ENCODE assay signal across 22 mouse cellular contexts in genomic region chr1:136165436-136165835, GRCm38 (mm10). TPM values are rescaled to one million over a fixed set of nuclear protein-coding genes. Genes with fewer than 3 reads are reported as not detected.
DNase-seq lines count a peak whose midpoint lies in the region; ATAC-seq and TF ChIP-seq lines count a peak whose summit lies in the region.
"Had no signal": no experiment of that assay in that cellular context is flagged by ENCODE, and none has a peak within 500 bp of the region (broad histone marks: within the 10 kb centered on the region; RNA-seq: fewer than 3 reads in every experiment).

No protein-coding gene starts in this region.

- H3K4me3 ChIP-seq in left cerebral cortex, adult 2 months: no peak overlapping the region
- H3K4me3 ChIP-seq in forebrain, embryonic 14.5 days (ENCODE audit: low read depth, low read length): no peak overlapping the region
- H3K4me3 ChIP-seq in midbrain, embryonic 13.5 days (replicated peaks): no peak overlapping the region
- no peak overlapping the region for H3K4me3 ChIP-seq in cerebellum, adult 2 months (replicated peaks; ENCODE audit: insufficient read depth, low read depth, low read length)
- H3K4me3 ChIP-seq: gastrocnemius, adult 2 months; limb, embryonic 13.5 days; stomach, embryonic 15.5 days had no signal

- H3K27me3 ChIP-seq in forebrain, embryonic 14.5 days (replicated peaks; ENCODE audit: control insufficient read depth, insufficient read depth, low read length): no peaks in the 10 kb centered on the region
- no peaks in the 10 kb centered on the region for H3K27me3 ChIP-seq in midbrain, embryonic 13.5 days
- H3K27me3 ChIP-seq in cerebellum, adult 2 months (ENCODE audit: control insufficient read depth, insufficient read depth, low read length): no peaks in the 10 kb centered on the region
- H3K27me3 ChIP-seq: limb, embryonic 13.5 days; stomach, embryonic 15.5 days had no signal

- H3K4me2 ChIP-seq in forebrain, embryonic 14.5 days (ENCODE audit: low read length): no peak overlapping the region
- H3K4me2 ChIP-seq in midbrain, embryonic 13.5 days (replicated peaks): no peak overlapping the region
- H3K4me2 ChIP-seq: limb, embryonic 13.5 days; stomach, embryonic 15.5 days had no signal

- no peak overlapping the region for H3K9ac ChIP-seq in forebrain, embryonic 14.5 days (ENCODE audit: low read length)
- no peak overlapping the region for H3K9ac ChIP-seq in midbrain, embryonic 13.5 days (replicated peaks)
- H3K9ac ChIP-seq: limb, embryonic 13.5 days; liver, embryonic 14.5 days; stomach, embryonic 15.5 days had no signal

- H3K36me3 ChIP-seq in forebrain, embryonic 14.5 days (ENCODE audit: control insufficient read depth, insufficient read depth, low read length): peaks cover 91% of the 10 kb centered on the region
- peaks cover 91% of the 10 kb centered on the region for H3K36me3 ChIP-seq in midbrain, embryonic 13.5 days
- H3K36me3 ChIP-seq: stomach, embryonic 15.5 days had no signal

- no peak for DNase-seq in left cerebral cortex, adult 2 months (ENCODE audit: extremely low spot score in 1 of 2, low spot score in 2 of 2)
- no peak for DNase-seq in left cerebral cortex, postnatal 10 days (ENCODE audit: extremely low spot score in 1 of 2, low spot score in 2 of 2)
- no peak for DNase-seq in forebrain, embryonic 14.5 days (ENCODE audit: low spot score)
- DNase-seq in kidney, adult 11 months: no peak
- DNase-seq in cerebellum, adult 2 months: no peak
- DNase-seq in urinary bladder, postnatal 14 days (ENCODE audit: low spot score): no peak
- DNase-seq: cerebellum, postnatal 14 days; heart, adult 11 months; heart, postnatal 4 days; kidney, adult 18-20 months; kidney, postnatal 14 days had no signal

- ATAC-seq in forebrain, embryonic 14.5 days: peak; percentile 9; the same call in 1 of the 2 replicates
- peak; percentile 44 for ATAC-seq in midbrain, embryonic 13.5 days
- ATAC-seq: lung, postnatal 0 days had no signal

- peak overlapping the region; percentile 19; the same call in 1 of the 2 replicates for H3K27ac ChIP-seq in left cerebral cortex, adult 2 months
- no peak overlapping the region for H3K27ac ChIP-seq in forebrain, embryonic 14.5 days (ENCODE audit: low read depth, low read length)
- H3K27ac ChIP-seq in midbrain, embryonic 13.5 days: no peak overlapping the region
- H3K27ac ChIP-seq in cerebellum, adult 2 months (ENCODE audit: insufficient read depth, low read length): no peak overlapping the region
- H3K27ac ChIP-seq: gastrocnemius, adult 2 months; limb, embryonic 13.5 days; liver, embryonic 14.5 days; stomach, embryonic 15.5 days had no signal

- intact Hi-C loops in left cerebral cortex, adult 2 months (cut with DNase I): no loop called here
- intact Hi-C loops in left cerebral cortex, postnatal 10 days (cut with DNase I): loop anchor here (5.0 kb wide), 1 partner anchor 113 kb away; the partner anchor contains the start of genes Ascl5 and Cacna1s

- no peaks in the 10 kb centered on the region for H3K9me3 ChIP-seq in forebrain, embryonic 14.5 days (replicated peaks; ENCODE audit: control insufficient read depth, low read length)
- H3K9me3 ChIP-seq in midbrain, embryonic 13.5 days: no peaks in the 10 kb centered on the region
- H3K9me3 ChIP-seq: G1E; limb, embryonic 13.5 days; stomach, embryonic 15.5 days had no signal

- TF ChIP-seq POLR2A in cerebellum, adult 2 months (IDR thresholded peaks at IDR 0.05; ENCODE audit: borderline replicate concordance, insufficient read depth, low read length): no peak

- H3K4me1 ChIP-seq in forebrain, embryonic 14.5 days (ENCODE audit: control insufficient read depth, insufficient read depth, low read length): no peaks in the 10 kb centered on the region
- H3K4me1 ChIP-seq in midbrain, embryonic 13.5 days (replicated peaks): peaks cover 12% of the 10 kb centered on the region; the same call in 1 of the 2 replicates
- no peaks in the 10 kb centered on the region for H3K4me1 ChIP-seq in cerebellum, adult 2 months (ENCODE audit: control insufficient read depth, insufficient read depth, low read length)
- H3K4me1 ChIP-seq: stomach, embryonic 15.5 days had no signal

- 54% methylated on average over 2 of the region's 2 CpGs for WGBS in forebrain, embryonic 14.5 days
- WGBS in midbrain, embryonic 13.5 days: 32% methylated on average over 2 of the region's 2 CpGs
- 23% methylated on average over 2 of the region's 2 CpGs for WGBS in cerebellum, adult 2 months

- TF ChIP-seq CTCF in left cerebral cortex, adult 2 months (IDR thresholded peaks at IDR 0.05): no peak
- no peak for TF ChIP-seq CTCF in cerebellum, adult 2 months (IDR thresholded peaks at IDR 0.05; ENCODE audit: borderline replicate concordance, insufficient read depth, low read depth, low read length)

RNA-seq across cellular contexts. Expression of gene Kif21b, which starts 34.2 kb away (rescaled TPM):
- 10 to 100 TPM; 67.3 to 74.2 TPM for total RNA-seq in left cerebral cortex, adult 2 months (2021)
- 100 to 1,000 TPM; 329 to 393 TPM for total RNA-seq in left cerebral cortex, postnatal 10 days (2021)
- polyA plus RNA-seq in forebrain, embryonic 14.5 days (2014; fragmentation: Nextera tagmentation; extraction: Ambion mirVana): 52.4 and 61.5 TPM in 2 replicates
- 44.1 and 49.3 TPM in 2 replicates for polyA plus RNA-seq in midbrain, embryonic 13.5 days (2015; fragmentation: Nextera tagmentation; extraction: Ambion mirVana)
- polyA plus RNA-seq in cerebellum, adult 2 months (2012; rRNA removed): 19.1 and 21.0 TPM in 2 replicates

RNA-seq across cellular contexts. Expression of gene Mroh3, which starts 47.2 kb away (rescaled TPM):
- 1 to 10 TPM; 1.2 to 1.8 TPM for total RNA-seq in left cerebral cortex, adult 2 months (2021)
- total RNA-seq in left cerebral cortex, postnatal 10 days (2021): 1 to 10 TPM in 1 of 2 experiments, under 1 TPM in 1; 0.97 to 1.2 TPM
- not detected in 2 replicates for polyA plus RNA-seq in forebrain, embryonic 14.5 days (2014; fragmentation: Nextera tagmentation; extraction: Ambion mirVana)
- 0.17 and 0.22 TPM in 2 replicates for polyA plus RNA-seq in midbrain, embryonic 13.5 days (2015; fragmentation: Nextera tagmentation; extraction: Ambion mirVana)
- polyA plus RNA-seq in cerebellum, adult 2 months (2012; rRNA removed): 0.63 and 1.0 TPM in 2 replicates
- total RNA-seq: adrenal gland, adult 18-20 months; gastrocnemius, adult 2 months; heart, postnatal 4 days; megakaryocyte, adult 5-6 weeks had no signal
- polyA plus RNA-seq: embryonic facial prominence, embryonic 11.5 days; G1E; heart, embryonic 14.5 days; limb, embryonic 13.5 days had no signal
